Mouse (Mus musculus) CH12F3 (cell line): Measurements from ENCODE around the gene Gm9803.
"Not testable (repeated sequence)": the region's sequence is repeated elsewhere in the genome, so short reads cannot be mapped to it uniquely, and the experiment has no call there.

Source experiments
- in situ Hi-C: fragments of 300-500 bp; cut with MboI; formaldehyde crosslinking; loops from 2 replicates; pipeline ENCODE4 v1.14.3; 2020; ENCODE audit warnings: low sequenced_read_pairs

Gene Gm9803

GRCm38 (mm10) chr10:43523931-43524330 lies at the start of gene Gm9803:
Gene Gm9803 (plus strand): TSS chr10:43524084.
- in situ Hi-C loops, result not testable (repeated sequence)

- in situ Hi-C loops, result no loop called here
Observed at GRCm38 (mm10) chr10:43475376-43475775, 48.5 kb upstream of the Gm9803 start.

DNA sequence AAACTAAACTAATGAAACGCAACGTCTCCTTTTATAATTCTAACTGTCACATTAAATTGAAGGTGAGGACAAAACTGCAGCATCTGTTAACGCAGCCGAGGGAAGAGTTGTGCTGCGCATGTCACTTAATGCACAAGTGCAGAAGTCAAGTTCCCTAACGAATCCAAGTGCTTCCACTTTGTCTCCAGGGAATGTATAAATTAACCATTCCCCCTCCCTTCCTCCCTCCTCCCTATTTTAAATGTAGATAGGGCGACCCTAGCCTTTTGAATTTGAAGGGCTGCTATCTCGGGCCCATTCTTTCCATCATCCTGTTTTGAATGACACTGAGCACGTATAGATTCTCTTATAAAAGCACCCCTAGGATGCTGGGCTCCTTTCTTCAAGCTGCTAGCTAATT lies 46.4 kb upstream of the Gm9803 start:
- in situ Hi-C loops, result no loop called here

GRCm38 (mm10) chr10:43477865-43478681 lies 45.8 kb upstream of the Gm9803 start:
- in situ Hi-C loops, result no loop called here

DNA sequence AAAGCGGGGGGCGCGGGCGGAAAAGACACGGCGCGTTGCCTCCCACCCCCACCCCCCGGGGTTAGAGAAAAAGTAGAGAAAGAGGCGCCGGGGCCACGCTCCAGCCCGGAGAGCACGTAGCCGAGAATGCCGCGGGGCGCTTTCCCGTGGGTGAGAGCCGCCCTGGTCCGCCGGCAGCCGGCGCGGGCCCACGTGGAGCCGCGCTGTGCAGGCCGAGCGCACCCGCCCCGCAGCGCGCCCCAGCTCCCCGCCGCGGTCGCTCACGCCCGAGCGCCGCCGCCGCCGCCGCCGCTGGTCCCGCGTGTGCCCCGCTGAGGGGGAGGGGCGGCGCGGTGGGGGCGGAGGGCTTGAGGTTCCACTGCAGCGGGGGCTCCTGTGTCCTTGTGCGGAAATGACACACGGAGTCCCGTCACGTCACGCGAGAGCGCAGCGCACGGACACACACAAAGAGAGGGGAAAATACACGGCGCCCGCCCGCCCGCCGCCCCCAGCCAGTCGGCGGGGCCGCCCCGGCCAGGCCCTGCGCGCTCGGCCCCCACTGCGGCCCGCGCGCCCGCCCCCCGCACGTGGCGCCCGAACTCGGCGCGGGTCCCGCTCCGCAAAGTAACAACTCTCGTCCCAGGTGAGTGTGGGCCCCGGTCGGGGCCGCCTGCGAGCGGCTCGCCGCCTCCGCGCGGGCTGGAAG lies 45.0 kb upstream of the Gm9803 start, which contains the start of gene Bend3:
TSS of gene Bend3 (plus strand) at position 81 of the 685 bp plus-strand sequence.
- in situ Hi-C loops, result no loop called here

GRCm38 (mm10) chr10:43479436-43480157 lies 44.3 kb upstream of the Gm9803 start:
- in situ Hi-C loops, result no loop called here

DNA sequence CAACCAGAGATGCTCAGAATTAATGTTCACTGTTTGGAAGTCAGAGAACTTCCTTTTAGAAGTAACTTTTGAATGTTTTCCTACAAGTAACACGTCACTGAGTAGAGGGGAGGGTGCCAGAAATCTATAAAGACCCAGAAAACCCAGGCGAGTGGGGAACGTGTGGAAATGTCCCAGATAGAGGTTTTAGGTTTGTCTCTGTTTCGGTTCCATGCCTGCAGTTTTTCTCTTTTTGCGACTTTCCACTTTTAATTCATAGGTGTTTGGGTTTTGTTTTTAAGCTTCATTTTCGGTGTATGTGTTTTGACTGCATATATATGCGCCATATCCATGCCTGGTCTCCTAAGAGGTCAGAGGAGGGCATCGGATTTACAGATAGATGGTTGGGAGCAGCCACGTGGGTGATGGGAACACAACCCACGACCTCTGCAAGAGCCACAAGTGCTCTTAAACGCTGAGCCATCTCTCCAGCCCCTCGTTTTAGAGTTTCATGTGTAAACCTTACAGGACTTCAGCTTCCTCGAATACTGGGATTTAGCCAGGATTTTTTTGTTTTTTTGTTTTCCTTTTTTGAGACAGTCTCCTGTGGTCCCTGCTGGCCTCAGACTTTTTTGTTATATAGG lies 43.5 kb upstream of the Gm9803 start:
- in situ Hi-C loops, result no loop called here

GRCm38 (mm10) chr10:43481179-43481578 lies 42.7 kb upstream of the Gm9803 start:
- in situ Hi-C loops, result no loop called here

DNA sequence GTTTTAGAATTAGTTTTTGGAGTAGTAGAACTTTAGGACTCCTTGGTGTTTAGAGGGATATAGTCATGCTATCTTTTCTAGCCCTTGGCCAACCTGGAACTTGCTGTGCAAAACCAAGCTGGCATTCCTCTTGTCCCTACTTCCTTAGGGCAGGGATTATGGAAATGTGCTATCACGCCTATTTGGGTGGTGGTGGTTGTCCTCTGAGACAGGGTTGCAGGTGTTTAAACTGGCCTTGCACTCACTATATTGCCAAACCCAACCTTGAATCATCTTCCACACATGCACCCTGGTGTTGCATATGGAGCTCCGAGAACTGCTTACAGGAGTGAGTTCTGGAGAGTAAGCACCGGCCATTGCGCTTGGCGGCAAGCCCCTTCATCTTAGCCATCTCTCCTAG lies 41.9 kb upstream of the Gm9803 start:
- in situ Hi-C loops, result no loop called here

DNA sequence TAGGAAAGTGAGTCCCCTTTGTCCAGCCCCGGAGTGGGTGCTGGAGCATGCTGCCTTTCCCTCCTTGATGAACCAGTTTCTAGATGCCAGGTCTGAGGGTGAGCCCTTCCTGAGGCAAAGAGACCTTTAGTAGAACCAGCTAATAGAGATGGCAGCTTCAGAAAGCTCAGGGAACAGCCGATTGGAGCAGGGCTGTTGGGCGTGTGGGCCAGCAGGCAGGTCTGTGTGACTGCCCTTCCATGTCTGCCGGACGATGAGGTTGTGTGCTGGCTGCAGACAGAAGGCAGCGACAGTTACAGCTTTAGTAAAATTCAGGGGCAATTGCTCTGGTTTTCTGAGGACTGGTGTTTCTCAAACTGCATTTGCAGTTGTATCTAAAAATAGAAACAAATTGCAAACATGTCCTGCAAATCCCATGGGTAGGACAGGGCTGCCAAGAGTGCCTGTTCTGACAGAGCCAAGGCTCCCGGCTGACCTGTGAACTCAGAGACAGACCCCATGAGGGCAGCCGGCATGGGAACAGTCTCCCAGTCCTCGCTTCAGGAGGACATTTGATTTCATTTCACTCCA lies 40.4 kb upstream of the Gm9803 start:
- in situ Hi-C loops, result no loop called here

- in situ Hi-C loops, result no loop called here
Observed at GRCm38 (mm10) chr10:43485751-43486268, 38.1 kb upstream of the Gm9803 start.

GRCm38 (mm10) chr10:43487441-43488010 lies 36.4 kb upstream of the Gm9803 start:
- in situ Hi-C loops, result no loop called here

GRCm38 (mm10) chr10:43488258-43488657 lies 35.6 kb upstream of the Gm9803 start:
- in situ Hi-C loops, result no loop called here

DNA sequence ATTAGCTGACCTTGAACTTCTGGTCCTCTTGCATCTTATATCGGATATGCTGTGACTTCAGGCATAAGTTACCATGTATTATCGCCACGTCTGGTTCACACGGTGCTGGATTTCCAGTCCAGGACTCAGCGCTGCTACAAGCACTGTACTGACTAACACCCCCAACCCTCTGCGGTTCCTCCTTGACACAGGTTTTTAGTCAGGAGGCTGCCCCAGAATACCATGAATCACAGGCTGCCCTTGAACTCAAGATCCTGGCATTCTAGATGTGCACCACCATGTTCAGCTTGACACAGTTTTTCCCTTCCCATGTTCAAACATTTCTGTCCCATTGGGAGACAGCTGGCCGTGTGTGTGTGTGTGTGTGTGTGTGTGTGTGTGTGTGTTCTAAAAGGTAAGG lies 34.7 kb upstream of the Gm9803 start:
- in situ Hi-C loops, result no loop called here

DNA sequence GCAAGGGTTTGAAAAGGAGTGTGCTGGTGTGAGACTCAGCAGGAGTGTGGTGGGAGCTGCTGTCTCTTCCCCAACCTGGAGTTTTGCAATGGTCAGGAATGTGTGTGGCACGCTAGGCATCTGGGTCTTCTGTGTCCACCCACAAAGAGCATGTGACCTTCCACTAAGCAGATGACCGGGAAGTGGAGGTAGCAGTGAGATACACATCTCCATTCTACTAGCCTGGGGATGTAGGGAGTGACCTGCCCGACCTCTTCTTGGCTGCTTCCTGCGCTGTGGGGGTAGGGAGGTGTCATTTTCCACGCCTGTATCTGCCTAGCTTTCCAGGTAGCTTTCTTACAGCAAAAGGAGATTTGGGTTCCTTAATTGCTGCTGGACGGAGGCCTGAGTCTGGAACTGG lies 34.3 kb upstream of the Gm9803 start:
- in situ Hi-C loops, result no loop called here

DNA sequence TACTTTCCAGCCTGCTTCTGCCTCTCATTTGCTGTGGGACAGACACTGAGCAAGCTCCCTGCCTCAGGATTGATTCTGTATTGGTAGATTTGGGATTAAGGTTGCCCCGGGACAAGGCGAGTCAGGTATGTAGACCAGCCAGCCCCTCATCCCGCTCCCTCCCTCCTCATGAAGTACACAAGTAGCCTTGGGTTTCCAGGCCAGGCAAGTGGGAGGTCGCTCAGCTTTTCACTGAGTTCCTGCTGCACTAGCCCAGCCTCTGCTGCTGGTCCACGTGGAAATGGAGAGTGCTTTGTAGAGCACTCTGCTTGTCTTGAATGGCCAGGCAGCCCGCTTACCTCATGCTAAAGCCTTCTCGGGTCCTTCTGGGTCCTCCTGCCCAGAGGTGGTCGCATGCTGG lies 33.9 kb upstream of the Gm9803 start:
- in situ Hi-C loops, result no loop called here

DNA sequence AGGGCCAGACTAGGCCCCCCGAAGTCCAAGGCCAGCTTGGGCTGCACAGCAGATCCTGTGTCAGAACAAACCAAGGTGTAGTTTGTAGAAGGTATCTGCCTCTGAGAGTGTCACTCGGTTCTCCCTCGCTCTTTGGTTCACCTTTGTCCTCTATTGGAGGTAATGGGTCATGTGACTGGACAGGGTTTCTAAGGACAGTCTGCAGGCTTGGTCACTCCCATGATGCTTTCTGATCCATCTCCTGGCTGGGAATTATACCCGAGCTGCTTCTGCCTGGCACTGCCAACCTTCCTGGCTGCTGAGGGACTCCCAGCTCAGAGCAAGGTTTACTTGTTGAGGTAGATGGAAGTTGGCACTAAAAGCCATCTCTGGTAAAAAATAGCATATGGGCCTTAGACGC lies 33.0 kb upstream of the Gm9803 start:
- in situ Hi-C loops, result no loop called here

DNA sequence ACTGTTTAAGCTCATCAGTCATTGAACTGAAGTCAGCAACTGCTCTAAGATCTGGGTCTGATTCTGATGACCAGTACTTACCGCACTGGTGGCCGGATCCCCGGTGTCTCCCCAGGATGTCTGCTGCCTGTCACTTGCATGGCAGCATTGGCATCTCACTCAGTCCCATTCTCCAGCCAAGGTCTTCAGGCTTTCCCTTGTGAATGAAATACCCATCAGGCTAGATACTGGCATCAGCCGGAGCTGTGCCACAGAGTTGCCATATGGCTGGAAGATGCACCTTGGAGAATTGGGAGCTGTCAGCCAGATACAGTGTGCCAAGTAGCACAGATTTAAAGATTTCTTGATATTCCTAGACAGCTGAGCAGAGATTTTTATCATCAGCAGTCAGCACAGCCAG lies 21.3 kb upstream of the Gm9803 start:
- in situ Hi-C loops, result no loop called here

DNA sequence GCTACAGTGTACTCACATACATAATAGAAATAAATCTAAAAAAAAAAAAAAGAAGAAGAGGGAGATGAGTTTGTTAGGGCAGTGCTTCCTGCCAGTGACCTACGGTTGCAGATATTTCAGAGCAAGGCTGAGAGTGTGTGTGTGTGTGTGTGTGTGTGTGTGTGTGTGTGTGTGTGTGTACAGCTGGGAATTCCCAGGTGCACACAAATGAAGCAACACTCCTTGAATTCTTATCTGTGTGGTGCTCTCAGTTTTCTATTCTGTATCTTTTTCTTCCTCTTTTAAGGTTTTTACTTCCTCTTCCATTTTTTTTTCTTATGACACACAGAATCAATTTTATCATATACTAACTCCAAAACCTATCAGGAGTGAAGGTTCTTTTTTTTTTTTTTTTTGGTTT lies 19.6 kb upstream of the Gm9803 start:
- in situ Hi-C loops, result no loop called here

DNA sequence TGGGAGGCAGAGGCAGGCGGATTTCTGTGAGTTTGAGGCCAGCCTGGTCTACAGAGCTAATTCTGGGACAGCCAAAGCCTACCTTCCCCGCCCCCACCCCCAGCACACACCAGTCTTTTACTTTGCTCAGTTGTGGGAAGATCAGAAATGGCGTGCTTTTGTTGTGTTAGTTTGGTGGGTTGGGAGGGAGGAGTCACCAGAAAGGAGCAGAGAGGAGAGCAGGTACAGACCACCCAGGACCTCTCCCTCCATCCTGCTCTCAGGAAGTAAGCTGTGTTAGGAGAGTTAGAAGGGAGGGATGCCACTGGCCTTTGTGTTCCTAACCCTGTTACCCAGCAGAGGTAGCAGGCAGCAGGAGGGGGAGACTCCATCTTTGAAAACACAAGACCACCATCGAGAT lies 16.8 kb upstream of the Gm9803 start:
- in situ Hi-C loops, result no loop called here
